ENCODE assay signal across 7 mouse cellular contexts in the genomic region with DNA sequence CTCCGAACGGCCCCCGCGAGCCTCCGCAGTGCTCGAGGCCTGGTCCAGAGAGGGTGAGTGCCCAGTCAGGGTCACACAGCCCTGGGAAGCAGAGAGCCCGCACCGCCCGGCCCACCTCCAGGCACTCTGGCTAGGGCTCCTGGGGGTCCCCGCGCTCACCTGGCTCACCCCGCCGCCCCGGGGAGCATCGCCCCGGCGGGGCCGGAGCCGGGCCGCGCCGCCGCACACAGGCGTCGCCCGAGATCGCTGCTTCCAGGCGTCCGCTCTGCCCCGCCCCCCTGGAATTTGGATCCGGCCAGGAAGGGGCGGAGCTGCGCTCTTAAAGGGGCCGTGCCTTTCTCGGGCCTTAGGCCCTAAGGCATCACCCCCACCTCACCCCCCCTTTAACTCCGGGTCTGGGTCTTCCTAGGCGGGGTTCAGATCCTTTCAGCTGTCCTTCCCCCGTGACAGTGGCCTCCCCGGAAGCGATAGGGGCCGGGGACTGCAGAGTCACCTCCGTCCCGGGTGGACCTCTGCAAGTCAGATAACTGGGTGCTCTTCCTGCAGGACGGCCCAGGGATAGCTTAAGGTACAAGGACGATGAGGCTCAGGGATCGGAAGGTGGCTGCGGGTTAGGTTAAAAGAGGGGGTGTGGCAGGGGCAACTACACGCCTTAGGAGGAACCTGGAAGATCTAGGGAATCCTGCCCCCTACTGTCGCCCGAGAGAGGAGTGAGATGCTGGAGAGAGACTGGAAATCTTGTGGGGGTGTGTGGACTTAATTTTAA. TPM values are rescaled to one million over a fixed set of nuclear protein-coding genes. Genes with fewer than 3 reads are reported as not detected.
A peak's percentile ranks its signal among the peaks of the same experiment; 100 is the strongest.
DNase-seq lines count a peak whose midpoint lies in the region; ATAC-seq and TF ChIP-seq lines count a peak whose summit lies in the region.

Gene Gas2l1 (minus strand): TSS at position 272 of the 766 bp plus-strand sequence.

- H3K36me3 ChIP-seq in hindbrain, embryonic 16.5 days (ENCODE audit: control insufficient read depth, insufficient read depth, low read length) = peaks cover 23% of the 10 kb centered on the region

- no peaks in the 10 kb centered on the region for H3K9me3 ChIP-seq in hindbrain, embryonic 16.5 days (ENCODE audit: control insufficient read depth, low read length)

- H3K4me2 ChIP-seq in hindbrain, embryonic 16.5 days (ENCODE audit: low read length) = peak within 1 kb of the TSS; percentile 90

- peak; percentile 46 for ATAC-seq in common myeloid progenitor, adult 5-6 weeks (replicated peaks; ENCODE audit: low read depth, poor library complexity, severe bottlenecking)
- ATAC-seq in hindbrain, embryonic 16.5 days = peak; percentile 91
- peak; percentile 53 for ATAC-seq in megakaryocyte-erythroid progenitor cell, adult 5-6 weeks (replicated peaks; ENCODE audit: low FRiP score, low TSS enrichment, poor library complexity, severe bottlenecking)

- H3K4me1 ChIP-seq in hindbrain, embryonic 16.5 days (ENCODE audit: control insufficient read depth, insufficient read depth, low read depth, low read length) = peaks cover 37% of the 10 kb centered on the region

- peak; percentile 92 to 93 for DNase-seq in adrenal gland, adult 18-20 months (ENCODE audit: low spot score in 2 of 2)
- DNase-seq in gastrocnemius, adult 2 months = peak; percentile 94
- DNase-seq in left cerebral cortex, postnatal 14 days (ENCODE audit: low spot score in 2 of 2) = peak; percentile 88 to 89
- peak; percentile 86 for DNase-seq in right cerebral cortex, postnatal 4 days

- H3K9ac ChIP-seq in hindbrain, embryonic 16.5 days (ENCODE audit: low read depth, low read length) = peak within 1 kb of the TSS; percentile 73

- peak within 1 kb of the TSS; percentile 87 for H3K27ac ChIP-seq in gastrocnemius, adult 2 months
- H3K27ac ChIP-seq in hindbrain, embryonic 16.5 days (ENCODE audit: low read depth, low read length) = peak within 1 kb of the TSS; percentile 57

- WGBS in hindbrain, embryonic 16.5 days = 1% methylated on average over 45 of the region's 50 CpGs

- H3K27me3 ChIP-seq in hindbrain, embryonic 16.5 days (replicated peaks; ENCODE audit: control insufficient read depth, insufficient read depth, low read length) = peaks cover 29% of the 10 kb centered on the region

- intact Hi-C loops in gastrocnemius, adult 2 months (cut with DNase I) = loop anchor here (1.0 kb wide), 1 partner anchor 50 kb away; no protein-coding TSS in a partner anchor
- intact Hi-C loops in left cerebral cortex, postnatal 14 days (cut with DNase I) = loop anchor here (2.0 kb wide), 1 partner anchor 48 kb away; no protein-coding TSS in a partner anchor

- peak; percentile 83 for TF ChIP-seq CTCF in gastrocnemius, adult 2 months (IDR thresholded peaks at IDR 0.05)

- H3K4me3 ChIP-seq in gastrocnemius, adult 2 months = peak within 1 kb of the TSS; percentile 82
- H3K4me3 ChIP-seq in hindbrain, embryonic 16.5 days (ENCODE audit: low read length) = peak within 1 kb of the TSS; percentile 64

RNA-seq across cellular contexts. Expression of gene Gas2l1, which starts in this region (rescaled TPM):
- total RNA-seq in adrenal gland, adult 18-20 months (2021) = 10 to 100 TPM; 45.2 to 49.9 TPM
- total RNA-seq in common myeloid progenitor, adult 5-6 weeks (2017) = 1.3 TPM in 1 of 2 replicates, not detected in the other
- total RNA-seq in gastrocnemius, adult 2 months (2021) = 1 to 10 TPM; 3.6 to 5.0 TPM
- 19.1 and 21.6 TPM in 2 replicates for polyA plus RNA-seq in hindbrain, embryonic 16.5 days (2015; fragmentation: Nextera tagmentation; extraction: Ambion mirVana)
- 10 to 100 TPM; 60.9 to 70.2 TPM for total RNA-seq in left cerebral cortex, postnatal 14 days (2021)
- 0.87 and 4.4 TPM in 2 replicates for total RNA-seq in megakaryocyte-erythroid progenitor cell, adult 5-6 weeks (2014; fragmentation: Nextera tagmentation)
- 1.3 TPM in 1 of 2 replicates, not detected in the other for total RNA-seq in megakaryocyte-erythroid progenitor cell, adult 5-6 weeks (2017)

Comparison
In these comparisons a context has a peak if more than half of its experiments do, and no peak if none do; other contexts are left out.
1. Peak in every context shown above with its lines: DNase-seq, ATAC-seq, H3K4me3 ChIP-seq and H3K27ac ChIP-seq.
2. RNA of gene Gas2l1 (total RNA-seq): 60.9 to 70.2 TPM in left cerebral cortex, postnatal 14 days and 45.2 to 49.9 TPM in adrenal gland, adult 18-20 months; 3.6 to 5.0 TPM in gastrocnemius, adult 2 months, 0.87 to 4.4 TPM in megakaryocyte-erythroid progenitor cell, adult 5-6 weeks and 1.3 TPM in common myeloid progenitor, adult 5-6 weeks; every median in the first group is over 4 times any median in the second.